Comparison of ENCODE assay signal across 8 mouse cellular contexts in genomic region chr9:108338886-108339781, GRCm38 (mm10). TPM values are rescaled to one million over a fixed set of nuclear protein-coding genes. Genes with fewer than 3 reads are reported as not detected.
A peak's percentile ranks its signal among the peaks of the same experiment; 100 is the strongest.
DNase-seq lines count a peak whose midpoint lies in the region; ATAC-seq and TF ChIP-seq lines count a peak whose summit lies in the region.

Gpx1 (plus strand) TSS chr9:108338903.

- ATAC-seq in common myeloid progenitor, adult 5-6 weeks (replicated peaks; ENCODE audit: low read depth, poor library complexity, severe bottlenecking): peak; percentile 75
- ATAC-seq in hindbrain, postnatal 0 days: peak; percentile 98
- peak; percentile 74 for ATAC-seq in megakaryocyte, adult 5-6 weeks (ENCODE audit: poor library complexity, severe bottlenecking)

- H3K4me2 ChIP-seq in hindbrain, postnatal 0 days (ENCODE audit: low read depth, low read length): peak within 1 kb of the TSS; percentile 84

- intact Hi-C loops in gastrocnemius, adult 2 months (cut with DNase I): no loop called here
- intact Hi-C loops in left cerebral cortex, adult 2 months (cut with DNase I): loop anchor here (2.0 kb wide), 1 partner anchor 32 kb away; the partner anchor contains the start of genes Rhoa and Tcta

- peak within 1 kb of the TSS; percentile 78 for H3K4me3 ChIP-seq in gastrocnemius, adult 2 months
- peak within 1 kb of the TSS; percentile 65 for H3K4me3 ChIP-seq in hindbrain, postnatal 0 days (ENCODE audit: low read length)
- peak within 1 kb of the TSS; percentile 70 for H3K4me3 ChIP-seq in left cerebral cortex, adult 2 months

- DNase-seq in ZHBTc4 (ENCODE audit: low read depth, low spot score): peak; percentile 100
- DNase-seq in gastrocnemius, adult 2 months: peak; percentile 93
- DNase-seq in hindbrain, postnatal 0 days (ENCODE audit: low spot score): peak; percentile 95
- peak; percentile 75 to 83 for DNase-seq in left cerebral cortex, adult 2 months (ENCODE audit: extremely low spot score in 1 of 2, low spot score in 2 of 2)
- DNase-seq in right cerebral cortex, adult 2 months (ENCODE audit: low spot score in 2 of 2): peak; percentile 79 to 86
- peak; percentile 96 for DNase-seq in urinary bladder, postnatal 14 days (ENCODE audit: low spot score)

- peak; percentile 4; the same call in 1 of the 2 replicates for TF ChIP-seq CTCF in gastrocnemius, adult 2 months (IDR thresholded peaks at IDR 0.05)
- TF ChIP-seq CTCF in hindbrain, postnatal 0 days (IDR thresholded peaks at IDR 0.05; ENCODE audit: low read depth): 0 out of 2 replicates have a peak, but pooled peaks have one; percentile 7
- TF ChIP-seq CTCF in left cerebral cortex, adult 2 months (IDR thresholded peaks at IDR 0.05): no peak; the same call in 1 of the 2 replicates

- H3K9me3 ChIP-seq in hindbrain, postnatal 0 days (ENCODE audit: low read length): no peaks in the 10 kb centered on the region

- H3K4me1 ChIP-seq in hindbrain, postnatal 0 days (ENCODE audit: insufficient read depth, low read length): peaks cover 11% of the 10 kb centered on the region; the same call in 1 of the 2 replicates

- H3K36me3 ChIP-seq in hindbrain, postnatal 0 days (ENCODE audit: insufficient read depth, low read length): peaks cover 16% of the 10 kb centered on the region; the same call in 1 of the 2 replicates

- WGBS in hindbrain, postnatal 0 days: under 1% methylated on average over 49 of the region's 49 CpGs

- H3K27me3 ChIP-seq in hindbrain, postnatal 0 days (ENCODE audit: insufficient read depth, low read length): no peaks in the 10 kb centered on the region

- H3K9ac ChIP-seq in hindbrain, postnatal 0 days (replicated peaks; ENCODE audit: low read length): peak within 1 kb of the TSS; percentile 88

- peak within 1 kb of the TSS; percentile 96 for H3K27ac ChIP-seq in gastrocnemius, adult 2 months
- H3K27ac ChIP-seq in hindbrain, postnatal 0 days: peak within 1 kb of the TSS; percentile 95
- H3K27ac ChIP-seq in left cerebral cortex, adult 2 months: peak within 1 kb of the TSS; percentile 86

RNA-seq across cellular contexts. Expression of gene Gpx1, which starts in this region (rescaled TPM):
- 1,127 and 1,204 TPM in 2 replicates for total RNA-seq in common myeloid progenitor, adult 5-6 weeks (2017)
- 10 to 100 TPM; 54.9 to 69.4 TPM for total RNA-seq in gastrocnemius, adult 2 months (2021)
- 224 and 226 TPM in 2 replicates for total RNA-seq in hindbrain, postnatal 0 days (2014; rRNA removed)
- polyA plus RNA-seq in hindbrain, postnatal 0 days (2015; fragmentation: Nextera tagmentation; extraction: Ambion mirVana): 426 and 460 TPM in 2 replicates
- total RNA-seq in left cerebral cortex, adult 2 months (2021): 10 to 100 TPM; 90.0 to 94.1 TPM
- 2,393 and 2,822 TPM in 2 replicates for total RNA-seq in megakaryocyte, adult 5-6 weeks (2015)
- total RNA-seq in megakaryocyte, adult 5-6 weeks (2017): 1,668 and 1,978 TPM in 2 replicates

Comparison
In these comparisons a context has a peak if more than half of its experiments do, and no peak if none do; other contexts are left out.
1. Peak in every context shown above with its lines: DNase-seq, ATAC-seq, H3K4me3 ChIP-seq and H3K27ac ChIP-seq.